Mouse (Mus musculus) hindbrain, embryonic 15.5 days (tissue): Measurements from ENCODE around the gene 2900011O08Rik. TPM values are rescaled to one million over a fixed set of nuclear protein-coding genes. Genes with fewer than 3 reads are reported as not detected.
"Not testable (repeated sequence)": the region's sequence is repeated elsewhere in the genome, so short reads cannot be mapped to it uniquely, and the experiment has no call there.

Source experiments
- ATAC-seq: fragments of 200-750 bp; cut with Nextera tagmentation; 2 replicates; pipeline ENCODE4 v1.8.0; 2017; ENCODE audit warnings: low read depth, moderate number of reproducible peaks, moderate TSS enrichment; ENCODE audit not compliant: low FRiP score
- H3K27ac ChIP-seq: fragments of 300-500 bp; sonication (generic); replicated peaks from 2 replicates; pipeline ENCODE4 v1.5.1; 2015; ENCODE audit warnings: mild to moderate bottlenecking, inconsistent platforms
- H3K27me3 ChIP-seq: fragments of 300-500 bp; sonication (generic); 2 replicates; pipeline ENCODE4 v1.6.1; 2015; ENCODE audit warnings: control low read depth, inconsistent platforms
- H3K36me3 ChIP-seq: fragments of 300-500 bp; sonication (generic); 2 replicates; pipeline ENCODE4 v1.6.1; 2015; ENCODE audit warnings: control low read depth, inconsistent platforms
- H3K4me1 ChIP-seq: fragments of 300-500 bp; sonication (generic); replicated peaks from 2 replicates; pipeline ENCODE4 v1.6.1; 2015; ENCODE audit warnings: control low read depth, inconsistent platforms
- H3K4me2 ChIP-seq: fragments of 300-500 bp; sonication (generic); 2 replicates; pipeline ENCODE4 v1.6.1; 2015; ENCODE audit warnings: moderate library complexity, mild to moderate bottlenecking, inconsistent platforms
- H3K4me3 ChIP-seq: fragments of 300-500 bp; sonication (generic); 2 replicates; pipeline ENCODE4 v1.5.1; 2015; ENCODE audit warnings: mild to moderate bottlenecking, inconsistent platforms
- H3K9ac ChIP-seq: fragments of 300-500 bp; sonication (generic); 2 replicates; pipeline ENCODE4 v1.6.1; 2015; ENCODE audit warnings: inconsistent platforms
- H3K9me3 ChIP-seq: fragments of 300-500 bp; sonication (generic); 2 replicates; pipeline ENCODE4 v1.6.1; 2016; ENCODE audit warnings: control low read depth, inconsistent platforms
- WGBS: fragments of 180-500 bp; shearing (Covaris S2); methylation state at CpG from one replicate; pipeline ENCODE4 v1.1.7; 2015; 5-methylcytosine and 5-hydroxymethylcytosine counted together
- polyA plus RNA-seq: library from polyadenylated mRNA; unstranded; fragments of >200 nt; fragmentation: Nextera tagmentation; extraction: Ambion mirVana; gene quantifications from 2 replicates; pipeline ENCODE4 v1.2.1, GENCODE M21; 2015

2900011O08Rik gene
- polyA plus RNA-seq, 1 experiment from 2014 or later = 189 TPM

DNA sequence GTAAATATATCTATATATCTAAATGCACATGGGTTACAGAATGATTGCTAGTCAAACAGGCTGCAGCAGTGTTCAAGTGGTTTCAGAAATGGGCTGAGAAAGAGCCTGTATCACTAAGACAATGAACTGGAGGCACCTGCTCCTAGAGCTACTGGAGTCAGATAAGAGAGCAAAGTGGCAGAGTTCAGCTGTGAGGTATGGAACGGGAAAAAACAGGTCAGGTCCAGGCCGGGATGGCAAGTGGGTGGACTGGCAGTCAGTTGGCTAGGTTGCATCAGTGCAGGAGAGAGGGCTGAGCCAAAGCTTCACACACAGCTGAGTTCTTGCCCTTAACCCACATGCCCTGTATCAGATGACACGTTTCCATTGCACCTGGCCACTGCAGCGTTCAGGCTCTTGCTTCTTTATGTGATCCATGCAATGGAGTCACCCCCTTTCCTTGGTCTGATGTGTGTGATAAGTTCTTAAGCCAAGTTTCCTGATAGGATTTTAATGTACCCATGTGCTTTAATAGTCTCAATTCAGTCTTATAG lies 59.9 kb downstream of the 2900011O08Rik start:
- Histone ChIP-seq H3K4me2 (no peak overlapping the region), H3K9ac (no peak overlapping the region), H3K36me3 (no peaks in the 10 kb centered on the region), H3K27ac (no peak overlapping the region), H3K27me3 (no peaks in the 10 kb centered on the region), H3K4me1 (no peaks in the 10 kb centered on the region), H3K9me3 (no peaks in the 10 kb centered on the region), H3K4me3 (no peak overlapping the region)
- 81% methylated on average over 4 of the region's 4 CpGs for WGBS
- no peak for ATAC-seq

- Histone ChIP-seq H3K36me3 (no peaks in the 10 kb centered on the region), H3K27me3 (no peaks in the 10 kb centered on the region), H3K4me1 (no peaks in the 10 kb centered on the region), H3K9me3 (no peaks in the 10 kb centered on the region), H3K27ac (no peak overlapping the region), H3K4me3 (no peak overlapping the region), H3K4me2 (no peak overlapping the region), H3K9ac (no peak overlapping the region)
- no peak for ATAC-seq
- 90% methylated on average over 2 of the region's 2 CpGs for WGBS
These were observed 65.8 kb downstream of the 2900011O08Rik start for GRCm38 (mm10) chr16:14052221-14052620.

GRCm38 (mm10) chr16:14053116-14053515 lies 66.7 kb downstream of the 2900011O08Rik start:
- whole genome bisulfite sequencing = 88% methylated on average over 5 of the region's 5 CpGs
- ATAC-seq = no peak
- Histone ChIP-seq H3K4me1 (no peaks in the 10 kb centered on the region), H3K36me3 (no peaks in the 10 kb centered on the region), H3K27me3 (no peaks in the 10 kb centered on the region), H3K9me3 (no peaks in the 10 kb centered on the region), H3K27ac (no peak overlapping the region), H3K4me2 (no peak overlapping the region), H3K4me3 (no peak overlapping the region), H3K9ac (no peak overlapping the region)

- H3K36me3 ChIP-seq = no peaks in the 10 kb centered on the region
- no peak overlapping the region for H3K9ac ChIP-seq
- H3K4me3 ChIP-seq = no peak overlapping the region
- WGBS = 12% methylated on average over 1 of the region's 1 CpGs
- no peak overlapping the region for H3K4me2 ChIP-seq
- no peak for ATAC-seq
- H3K27me3 ChIP-seq = no peaks in the 10 kb centered on the region
- no peaks in the 10 kb centered on the region for H3K9me3 ChIP-seq
- H3K4me1 ChIP-seq = no peaks in the 10 kb centered on the region
- no peak overlapping the region for H3K27ac ChIP-seq
These were observed 68.9 kb downstream of the 2900011O08Rik start for GRCm38 (mm10) chr16:14055271-14055670.

GRCm38 (mm10) chr16:14056734-14057133 lies 70.3 kb downstream of the 2900011O08Rik start:
- H3K9me3 ChIP-seq = no peaks in the 10 kb centered on the region
- H3K4me3 ChIP-seq = no peak overlapping the region
- H3K4me1 ChIP-seq = no peaks in the 10 kb centered on the region
- no peak for ATAC-seq
- H3K27me3 ChIP-seq = no peaks in the 10 kb centered on the region
- no peak overlapping the region for H3K4me2 ChIP-seq
- H3K27ac ChIP-seq = no peak overlapping the region
- 84% methylated on average over 4 of the region's 4 CpGs for whole genome bisulfite sequencing
- no peaks in the 10 kb centered on the region for H3K36me3 ChIP-seq
- H3K9ac ChIP-seq = no peak overlapping the region

GRCm38 (mm10) chr16:14058541-14058940 lies 72.1 kb downstream of the 2900011O08Rik start:
- 0 out of 2 replicates have a peak overlapping the region, but pooled peaks have one; percentile 25 for H3K27ac ChIP-seq
- 5% methylated on average over 1 of the region's 1 CpGs for WGBS
- H3K4me2 ChIP-seq = no peak overlapping the region
- no peak overlapping the region for H3K4me3 ChIP-seq
- ATAC-seq = no peak
- no peaks in the 10 kb centered on the region for H3K4me1 ChIP-seq
- H3K27me3 ChIP-seq = no peaks in the 10 kb centered on the region
- no peaks in the 10 kb centered on the region for H3K9me3 ChIP-seq
- H3K36me3 ChIP-seq = no peaks in the 10 kb centered on the region
- H3K9ac ChIP-seq = no peak overlapping the region

- no peaks in the 10 kb centered on the region for H3K27me3 ChIP-seq
- no peaks in the 10 kb centered on the region for H3K4me1 ChIP-seq
- no peak overlapping the region for H3K4me2 ChIP-seq
- 61% methylated on average over 1 of the region's 1 CpGs for WGBS
- ATAC-seq = no peak
- H3K9me3 ChIP-seq = no peaks in the 10 kb centered on the region
- H3K36me3 ChIP-seq = no peaks in the 10 kb centered on the region
- no peak overlapping the region for H3K4me3 ChIP-seq
- H3K9ac ChIP-seq = no peak overlapping the region
- H3K27ac ChIP-seq = no peak overlapping the region
These were observed 72.9 kb downstream of the 2900011O08Rik start for GRCm38 (mm10) chr16:14059118-14059854.

DNA sequence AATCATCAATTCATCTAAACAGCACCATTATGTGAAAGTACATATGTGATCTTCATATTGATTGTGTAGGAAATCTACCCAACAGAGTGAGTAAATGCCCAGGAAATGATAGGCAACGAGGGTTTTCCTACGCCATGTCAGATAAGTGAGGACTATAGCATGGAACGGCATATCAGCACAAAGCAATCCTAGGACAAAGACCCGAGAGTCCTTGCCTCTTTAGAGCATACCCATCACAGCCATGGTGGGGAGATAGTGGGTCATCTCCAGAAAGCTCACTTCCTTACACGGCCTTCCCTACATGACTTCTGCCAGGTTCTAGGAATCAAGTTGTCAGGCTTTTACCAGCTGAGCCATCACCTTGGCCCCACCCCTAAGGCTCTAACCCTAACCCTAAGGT lies 73.5 kb downstream of the 2900011O08Rik start:
- 82% methylated on average over 5 of the region's 5 CpGs for WGBS
- Histone ChIP-seq H3K27me3 (no peaks in the 10 kb centered on the region), H3K9me3 (no peaks in the 10 kb centered on the region), H3K9ac (no peak overlapping the region), H3K4me3 (no peak overlapping the region), H3K27ac (no peak overlapping the region), H3K36me3 (no peaks in the 10 kb centered on the region), H3K4me1 (no peaks in the 10 kb centered on the region), H3K4me2 (no peak overlapping the region)
- no peak for ATAC-seq

- ATAC-seq, H3K27me3 ChIP-seq, H3K4me1 ChIP-seq, H3K4me3 ChIP-seq, H3K4me2 ChIP-seq, H3K9ac ChIP-seq, H3K27ac ChIP-seq, H3K9me3 ChIP-seq, H3K36me3 ChIP-seq: not testable (repeated sequence)
- WGBS = 88% methylated on average over 4 of the region's 4 CpGs
These were observed 80.2 kb downstream of the 2900011O08Rik start for GRCm38 (mm10) chr16:14066571-14066970.

GRCm38 (mm10) chr16:14068701-14069100 lies 82.3 kb downstream of the 2900011O08Rik start:
- not testable (repeated sequence) for H3K27ac ChIP-seq, H3K36me3 ChIP-seq, H3K4me1 ChIP-seq, H3K27me3 ChIP-seq, H3K9ac ChIP-seq, H3K9me3 ChIP-seq, H3K4me3 ChIP-seq, H3K4me2 ChIP-seq, ATAC-seq
- WGBS = 84% methylated on average over 2 of the region's 2 CpGs

DNA sequence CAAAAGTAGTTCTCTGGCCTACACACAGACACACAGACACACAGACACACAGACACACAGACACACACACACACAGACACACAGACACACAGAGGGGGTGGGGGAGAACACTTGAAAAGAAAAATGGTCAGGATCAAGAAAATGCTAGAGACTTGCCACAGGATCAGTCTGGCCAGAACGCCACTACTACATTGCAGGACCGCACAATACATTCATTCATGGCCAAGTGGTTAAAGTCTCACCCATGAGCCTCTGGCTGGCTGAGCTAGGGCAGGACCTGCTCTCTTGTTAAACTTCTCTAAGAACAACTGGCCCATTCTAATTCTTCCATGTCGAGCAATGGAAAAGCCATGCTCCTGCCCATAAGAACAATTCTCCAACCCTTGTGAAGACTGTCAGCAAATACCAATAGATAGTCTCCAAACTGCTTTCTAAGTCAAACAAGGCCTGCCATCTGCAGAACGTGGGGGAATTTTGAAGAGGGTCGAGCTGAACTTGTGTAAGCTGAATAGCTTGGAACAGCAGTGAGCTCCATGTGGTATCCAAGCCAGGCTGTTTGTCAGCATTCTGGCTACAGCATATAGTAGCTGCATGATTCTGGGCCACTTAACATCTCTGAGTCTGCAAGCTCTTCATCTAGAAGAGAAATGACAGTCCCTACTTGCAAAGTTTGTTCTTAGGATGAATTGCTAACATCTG lies 84.2 kb downstream of the 2900011O08Rik start:
- Histone ChIP-seq H3K4me3 (no peak overlapping the region), H3K36me3 (0 out of 2 replicates have a peak, but pooled peaks cover 4% of the 10 kb centered on the region), H3K27me3 (no peaks in the 10 kb centered on the region), H3K9me3 (no peaks in the 10 kb centered on the region), H3K4me2 (no peak overlapping the region), H3K9ac (no peak overlapping the region), H3K27ac (no peak overlapping the region), H3K4me1 (no peaks in the 10 kb centered on the region)
- WGBS = 76% methylated on average over 5 of the region's 5 CpGs
- ATAC-seq = no peak

DNA sequence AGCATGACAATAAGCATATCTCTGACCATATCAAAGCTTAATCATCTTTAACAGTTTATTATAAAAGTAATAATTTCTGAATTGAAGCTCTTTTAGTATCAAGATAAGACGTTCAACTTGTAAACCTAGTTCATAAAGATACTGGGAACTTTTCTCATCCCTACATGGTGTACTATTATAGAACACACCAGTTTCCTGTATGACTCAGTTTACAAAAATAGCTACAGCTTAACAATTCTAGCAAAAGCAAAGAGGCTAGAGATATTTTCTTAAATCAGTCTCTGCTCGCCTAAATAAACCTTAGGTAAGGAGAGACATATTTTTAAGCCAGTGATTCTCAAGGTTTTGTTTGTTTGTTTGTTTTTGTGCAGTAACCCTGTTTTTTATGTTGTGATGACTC lies 96.5 kb downstream of the 2900011O08Rik start:
- no peaks in the 10 kb centered on the region for H3K36me3 ChIP-seq
- ATAC-seq = no peak
- no peak overlapping the region for H3K9ac ChIP-seq
- no peak overlapping the region for H3K4me2 ChIP-seq
- WGBS = 92% methylated on average over 2 of the region's 2 CpGs
- no peaks in the 10 kb centered on the region for H3K9me3 ChIP-seq
- no peaks in the 10 kb centered on the region for H3K27me3 ChIP-seq
- H3K4me1 ChIP-seq = no peaks in the 10 kb centered on the region
- no peak overlapping the region for H3K4me3 ChIP-seq
- H3K27ac ChIP-seq = no peak overlapping the region
